Mouse (Mus musculus) leukemia stem cell, adult 10-12 weeks (primary cell): ENCODE data around the gene Wdr53. TPM values are rescaled to one million over a fixed set of nuclear protein-coding genes. Genes with fewer than 3 reads are reported as not detected.

Source experiments
- polyA plus RNA-seq: library from polyadenylated mRNA; stranded (reverse); fragments of >175 nt; gene quantifications from 2 replicates; pipeline ENCODE4 v1.2.3, GENCODE M21; 2012; ENCODE audit warnings: low replicate concordance

Gene Wdr53
- polyA plus RNA-seq: 5.9 TPM in 2 replicates

DNA sequence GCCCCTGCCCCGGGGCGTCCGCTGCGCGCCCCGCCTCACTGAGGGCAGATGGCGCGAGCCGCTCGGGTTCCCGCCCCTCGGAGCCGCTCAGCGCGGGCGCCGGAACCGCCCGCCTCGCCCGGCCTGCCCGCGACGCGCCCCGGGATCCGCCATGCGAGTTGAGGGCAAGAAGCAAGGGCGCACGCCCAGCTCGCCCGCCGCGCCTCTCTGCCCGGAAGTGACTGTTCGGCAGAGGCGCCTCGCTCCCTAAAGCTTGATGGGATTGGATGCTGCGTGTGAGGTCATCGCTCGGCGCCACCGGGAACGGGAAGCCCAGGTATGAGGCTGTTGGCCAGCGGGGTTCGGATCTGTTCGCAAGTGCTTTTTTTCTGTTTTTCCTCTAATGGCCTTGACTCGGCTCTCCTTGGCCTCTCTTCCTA lies at the start of gene Wdr53, which contains the start of gene Fbxo45:
TSS of gene Wdr53 (plus strand) at position 276 of the 419 bp plus-strand sequence.
TSS of gene Fbxo45 (minus strand) at position 207 of the 419 bp plus-strand sequence.

DNA sequence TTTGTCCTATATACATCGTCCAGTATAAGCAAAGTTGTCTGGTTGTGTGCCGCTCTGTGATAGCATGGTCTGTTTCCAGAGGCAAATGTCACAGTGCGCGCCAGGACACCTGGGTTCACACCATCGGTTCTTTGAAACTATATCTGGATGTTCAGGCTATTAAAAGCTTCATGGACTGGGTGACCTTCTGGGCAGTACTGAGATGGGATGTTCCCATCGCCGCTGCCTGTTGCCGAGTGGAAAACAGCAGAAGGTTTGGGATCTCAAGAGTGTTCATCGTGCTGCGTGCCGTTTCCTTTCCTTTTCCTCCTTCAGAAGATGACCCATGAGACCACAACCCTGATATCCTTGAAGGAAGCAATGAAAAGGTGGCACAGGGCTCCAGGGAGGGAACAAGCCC lies 24.3 kb downstream of the Wdr53 start, which contains the start of gene Smco1:
TSS of gene Smco1 (plus strand) at position 178 of the 400 bp plus-strand sequence.

DNA sequence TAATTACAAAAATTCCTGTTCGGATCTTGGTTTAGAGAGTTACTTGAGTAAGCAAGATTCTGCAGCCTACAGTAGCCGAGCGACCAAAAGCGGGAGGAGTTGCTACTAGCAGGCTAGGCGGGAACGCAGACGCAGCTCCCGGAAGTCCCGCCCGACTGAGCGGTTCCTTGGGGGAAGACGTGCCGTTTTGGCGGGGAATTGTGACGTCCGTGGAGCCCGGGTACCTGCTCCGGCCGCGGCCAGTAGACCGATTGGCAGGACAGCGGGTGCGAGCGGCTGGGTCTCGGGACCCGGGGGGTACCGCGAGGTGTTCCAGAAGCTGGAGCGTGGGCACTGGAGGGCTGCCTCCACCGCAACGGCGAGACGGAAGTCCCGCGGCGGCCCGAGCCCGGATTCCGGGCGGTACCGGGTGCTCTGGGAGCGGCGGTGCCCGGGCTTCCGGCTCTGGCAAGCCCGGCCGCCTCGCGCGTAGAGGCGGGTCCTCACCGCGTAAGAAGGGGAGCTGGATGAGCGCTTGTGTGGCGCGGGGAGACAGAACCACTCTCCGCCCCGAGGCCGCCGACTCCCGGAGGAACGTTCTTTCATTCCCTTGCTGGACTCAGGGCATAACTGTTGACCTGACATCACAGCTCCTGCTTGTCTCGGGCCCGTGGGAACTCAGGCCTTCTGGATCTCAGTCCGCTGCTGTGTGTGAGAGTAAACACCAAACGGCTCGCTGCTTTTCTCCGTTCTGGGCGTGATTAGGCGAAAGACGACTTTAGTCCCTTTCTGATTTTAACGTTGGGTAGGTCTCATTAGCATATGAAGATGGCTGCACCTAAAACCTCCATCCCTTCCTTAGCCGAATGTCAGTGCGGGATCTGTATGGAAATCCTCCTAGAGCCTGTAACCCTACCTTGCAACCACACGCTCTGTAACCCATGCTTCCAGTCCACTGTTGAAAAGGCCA lies 30.6 kb downstream of the Wdr53 start, which contains the start of gene Rnf168:
TSS of gene Rnf168 (plus strand) at position 152 of the 949 bp plus-strand sequence.

Other genes with a start within 250 kb of the Wdr53 start
- 1.3 and 1.6 TPM in 2 replicates for gene Senp5, start 243.9 kb upstream of the Wdr53 start, polyA plus RNA-seq
- gene Pak2, start 167.9 kb upstream of the Wdr53 start, polyA plus RNA-seq: 48.6 and 50.2 TPM in 2 replicates
- gene Pigx, start 147.5 kb upstream of the Wdr53 start, polyA plus RNA-seq: 32.2 and 33.9 TPM in 2 replicates
- gene Cep19, start 147.4 kb upstream of the Wdr53 start, polyA plus RNA-seq: 4.2 and 4.8 TPM in 2 replicates
- gene Nrros, start 81.6 kb upstream of the Wdr53 start, polyA plus RNA-seq: 81.8 and 118 TPM in 2 replicates
- not detected in 2 replicates for gene Bex6, start 67.4 kb upstream of the Wdr53 start, polyA plus RNA-seq
- 3.5 and 4.8 TPM in 2 replicates for gene Fbxo45, start 69 bp upstream of the Wdr53 start, polyA plus RNA-seq
- gene Smco1, start 24.2 kb downstream of the Wdr53 start, polyA plus RNA-seq: not detected in 2 replicates
- gene Rnf168, start 30.2 kb downstream of the Wdr53 start, polyA plus RNA-seq: 8.2 and 12.7 TPM in 2 replicates
- gene Ubxn7, start 85.0 kb downstream of the Wdr53 start, polyA plus RNA-seq: 1.1 and 2.5 TPM in 2 replicates
- not detected in 2 replicates for gene Tm4sf19, start 153.3 kb downstream of the Wdr53 start, polyA plus RNA-seq
- 2.0 TPM in 1 of 2 replicates, not detected in the other for gene Tctex1d2, start 172.5 kb downstream of the Wdr53 start, polyA plus RNA-seq
- 18.9 and 107 TPM in 2 replicates for gene Pcyt1a, start 183.7 kb downstream of the Wdr53 start, polyA plus RNA-seq
- 0.51 TPM in 1 of 2 replicates, not detected in the other for gene Slc51a, start 240.7 kb downstream of the Wdr53 start, polyA plus RNA-seq
- not detected in 2 replicates for gene Zdhhc19, start 249.0 kb downstream of the Wdr53 start, polyA plus RNA-seq